Mouse (Mus musculus) heart, adult 2 months (tissue): Measurements from ENCODE around the gene Cxcr3. TPM values are rescaled to one million over a fixed set of nuclear protein-coding genes. Genes with fewer than 3 reads are reported as not detected.

Source experiments
- DNase-seq, 2 experiments: peaks; one replicate each; pipeline ENCODE4 v3.0.0; 2021
- H3K27ac ChIP-seq: fragments of 200-600 bp; 2 replicates; pipeline ENCODE4 v1.8.1; 2022
- H3K27me3 ChIP-seq: fragments of 200-500 bp; 2 replicates; pipeline ENCODE4 v1.6.1; 2012; ENCODE audit warnings: mild to moderate bottlenecking, low read length, inconsistent platforms, mixed read lengths; ENCODE audit not compliant: control insufficient read depth, insufficient read depth
- H3K36me3 ChIP-seq: fragments of 200-500 bp; 2 replicates; pipeline ENCODE4 v1.6.1; 2012; ENCODE audit warnings: low read length, inconsistent platforms; ENCODE audit not compliant: control insufficient read depth, insufficient read depth
- H3K4me1 ChIP-seq: fragments of 200-500 bp; 2 replicates; pipeline ENCODE4 v1.6.1; 2011; ENCODE audit warnings: low read length; ENCODE audit not compliant: control insufficient read depth, insufficient read depth
- H3K4me3 ChIP-seq: fragments of 200-600 bp; 2 replicates; pipeline ENCODE4 v1.8.1; 2022
- H3K79me2 ChIP-seq: fragments of 200-500 bp; replicated peaks from 2 replicates; pipeline ENCODE4 v1.6.1; 2012; ENCODE audit warnings: mild to moderate bottlenecking, inconsistent platforms, low read length, moderate library complexity, mixed read lengths; ENCODE audit not compliant: control insufficient read depth, insufficient read depth
- H3K9ac ChIP-seq: fragments of 200-500 bp; 2 replicates; pipeline ENCODE4 v1.6.1; 2012; ENCODE audit warnings: low read depth, mild to moderate bottlenecking, control low read depth, inconsistent platforms, low read length, mixed read lengths
- CTCF ChIP-seq: fragments of 200-600 bp; IDR thresholded peaks from 2 replicates; pipeline ENCODE4 v1.8.1; 2022; ENCODE audit warnings: antibody characterized with exemption, mild to moderate bottlenecking, moderate library complexity
- EP300 ChIP-seq: fragments of 200-500 bp; IDR thresholded peaks from 2 replicates; pipeline ENCODE4 v1.6.1; 2011; ENCODE audit warnings: low read depth, low read length, control low read depth; ENCODE audit not compliant: insufficient read depth
- POLR2A ChIP-seq: fragments of 200-500 bp; IDR thresholded peaks from 2 replicates; pipeline ENCODE4 v1.6.1; 2011; ENCODE audit warnings: mild to moderate bottlenecking, low read depth, low read length, control low read depth; ENCODE audit not compliant: insufficient read depth
- WGBS: fragments of 180-500 bp; shearing (Covaris S2); methylation state at CpG from one replicate; pipeline ENCODE4 v1.1.7; 2018; 5-methylcytosine and 5-hydroxymethylcytosine counted together
- intact Hi-C: fragments of 180-260 bp; cut with DNase I; formaldehyde crosslinking; loops from one replicate; pipeline ENCODE4 v1.15.1; 2025
- long read RNA-seq: library from polyadenylated mRNA; stranded (forward); transcript quantifications from one replicate; pipeline ENCODE4 v2.0.0, GENCODE M21; 2021
- polyA plus RNA-seq: library from polyadenylated mRNA; depleted of rRNA; stranded (reverse); fragments of >200 nt; gene quantifications from 2 replicates; pipeline ENCODE4 v1.2.3, GENCODE M21; 2012; rRNA removed
- total RNA-seq, 2 experiments: library from RNA; stranded (reverse); gene quantifications; 2 replicates each; pipeline ENCODE4 v1.2.3; 2021

Gene Cxcr3
- total RNA-seq: not detected
- polyA plus RNA-seq: 0.64 and 0.66 TPM in 2 replicates
- long read RNA-seq: 0 reads

DNA sequence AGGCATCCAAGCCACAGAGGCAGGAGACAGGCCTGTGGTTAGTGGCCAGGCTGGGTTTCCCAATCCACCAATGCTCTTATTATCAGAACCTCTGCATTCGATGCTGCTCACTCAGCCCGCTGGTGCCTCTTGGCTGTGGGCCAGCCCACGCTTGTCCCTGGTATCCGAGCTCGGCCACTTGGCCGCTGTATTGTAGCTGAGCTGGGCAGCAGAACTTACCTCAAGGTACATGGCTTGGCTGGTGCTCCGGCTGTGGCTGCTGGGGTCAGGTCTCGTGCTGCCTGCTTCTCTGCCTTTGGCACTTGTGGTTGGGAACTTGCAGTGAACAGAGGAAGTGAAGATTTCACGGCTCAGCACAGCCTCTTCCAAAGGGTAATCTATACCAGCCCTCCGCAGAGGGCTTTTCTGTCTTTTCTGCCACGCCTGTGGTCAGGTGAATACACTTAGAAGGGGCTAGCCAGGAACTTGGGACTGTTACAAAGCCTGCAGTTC is at the start of gene Cxcr3:
TSS of gene Cxcr3 (minus strand) at position 442 of the 492 bp plus-strand sequence.
- Histone ChIP-seq H3K79me2 (no peaks in the 10 kb centered on the region), H3K4me1 (peaks cover 1% of the 10 kb centered on the region), H3K4me3 (no peak within 1 kb of the TSS), H3K9ac (no peak within 1 kb of the TSS), H3K27ac (no peak within 1 kb of the TSS), H3K27me3 (no peaks in the 10 kb centered on the region), H3K36me3 (no peaks in the 10 kb centered on the region)
- DNase-seq: peak; percentile 41 to 50
- intact Hi-C loops: no loop called here
- WGBS: 35% methylated on average over 11 of the region's 11 CpGs
- TF ChIP-seq EP300 (no peak), POLR2A (no peak), CTCF (no peak)

- TF ChIP-seq POLR2A (no peak), CTCF (peak; percentile 89)
- Histone ChIP-seq H3K27me3 (no peaks in the 10 kb centered on the region), H3K4me3 (no peak overlapping the region), H3K27ac (no peak overlapping the region), H3K36me3 (no peaks in the 10 kb centered on the region), H3K4me1 (no peaks in the 10 kb centered on the region; the same call in 1 of the 2 replicates), H3K79me2 (no peaks in the 10 kb centered on the region), H3K9ac (no peak overlapping the region)
- intact Hi-C loops: loop anchor here (5.0 to 10.0 kb wide), 2 partner anchors 97 to 155 kb away; no protein-coding TSS in a partner anchor
- WGBS: 25% methylated on average over 5 of the region's 5 CpGs
- DNase-seq: peak; percentile 27 to 50
Observed at GRCm38 (mm10) chrX:101772035-101772434, 38.0 kb upstream of the Cxcr3 start.

DNA sequence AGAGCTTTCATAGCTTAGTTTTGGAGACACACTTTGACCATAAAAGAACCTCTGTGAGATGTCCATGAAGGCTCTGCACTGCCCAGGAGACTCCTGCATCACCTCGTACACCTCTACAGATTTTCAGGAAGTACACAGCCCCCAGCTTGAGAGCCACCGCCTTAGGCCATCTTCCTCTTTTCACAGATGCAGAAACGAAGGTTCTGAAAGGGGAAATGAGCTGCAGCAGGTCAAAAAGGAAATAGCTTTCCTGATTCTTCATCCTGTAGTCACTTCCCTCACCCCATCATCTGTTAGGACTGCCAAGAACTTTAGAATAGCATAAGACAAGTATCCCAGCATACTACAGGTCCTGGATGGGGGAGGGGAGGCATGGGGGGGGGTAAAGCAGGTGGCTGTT is 36.2 kb upstream of the Cxcr3 start:
- H3K9ac ChIP-seq: no peak overlapping the region
- no peaks in the 10 kb centered on the region for H3K79me2 ChIP-seq
- intact Hi-C loops: loop anchor here (5.0 to 10.0 kb wide), 2 partner anchors 96 to 153 kb away; no protein-coding TSS in a partner anchor
- H3K27me3 ChIP-seq: no peaks in the 10 kb centered on the region
- no peak overlapping the region for H3K27ac ChIP-seq
- no peak for DNase-seq
- TF ChIP-seq POLR2A (no peak), CTCF (no peak), EP300 (no peak)
- no peaks in the 10 kb centered on the region; the same call in 1 of the 2 replicates for H3K4me1 ChIP-seq
- no peak overlapping the region for H3K4me3 ChIP-seq
- H3K36me3 ChIP-seq: no peaks in the 10 kb centered on the region
- 42% methylated on average over 3 of the region's 3 CpGs for WGBS

DNA sequence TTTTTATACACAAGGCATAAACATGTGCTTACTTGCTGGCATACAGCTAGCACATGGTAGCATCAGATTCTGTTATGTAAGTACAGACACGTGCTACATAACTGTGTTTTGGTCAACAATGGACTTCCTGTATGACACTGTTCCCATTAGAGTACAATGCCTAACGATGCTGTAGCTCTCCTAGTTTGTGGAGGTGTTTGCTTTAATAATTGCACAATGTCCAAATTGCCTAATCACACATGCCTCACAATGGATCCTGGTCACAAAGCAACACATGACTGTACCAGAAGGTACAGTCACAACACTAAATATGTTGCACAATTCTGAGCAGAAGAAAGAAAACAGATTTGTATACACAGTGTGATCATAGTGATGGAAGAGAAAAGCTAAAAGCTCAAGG is 35.4 kb upstream of the Cxcr3 start:
- 45% methylated on average over 2 of the region's 2 CpGs for WGBS
- Histone ChIP-seq H3K9ac (no peak overlapping the region), H3K4me1 (no peaks in the 10 kb centered on the region; the same call in 1 of the 2 replicates), H3K79me2 (no peaks in the 10 kb centered on the region), H3K36me3 (no peaks in the 10 kb centered on the region), H3K27me3 (no peaks in the 10 kb centered on the region), H3K27ac (no peak overlapping the region), H3K4me3 (no peak overlapping the region)
- intact Hi-C loops: no loop called here
- no peak for DNase-seq
- TF ChIP-seq EP300: no peak

- WGBS: 58% methylated on average over 7 of the region's 7 CpGs
- TF ChIP-seq POLR2A (no peak), EP300 (no peak), CTCF (no peak)
- intact Hi-C loops: no loop called here
Observed at GRCm38 (mm10) chrX:101767280-101767679, 33.2 kb upstream of the Cxcr3 start.

GRCm38 (mm10) chrX:101765111-101765510 is 31.0 kb upstream of the Cxcr3 start:
- intact Hi-C loops: no loop called here
- H3K4me1 ChIP-seq: no peaks in the 10 kb centered on the region
- no peaks in the 10 kb centered on the region for H3K36me3 ChIP-seq
- no peak overlapping the region for H3K4me3 ChIP-seq
- no peak overlapping the region for H3K9ac ChIP-seq
- TF ChIP-seq POLR2A (no peak), EP300 (no peak), CTCF (no peak)
- H3K27me3 ChIP-seq: no peaks in the 10 kb centered on the region
- H3K27ac ChIP-seq: no peak overlapping the region
- H3K79me2 ChIP-seq: no peaks in the 10 kb centered on the region
- no peak for DNase-seq
- 64% methylated on average over 4 of the region's 4 CpGs for WGBS

More at GRCm38 (mm10) chrX:101767280-101767679, 33.2 kb upstream of the Cxcr3 start:
- H3K27ac ChIP-seq: no peak overlapping the region
- no peaks in the 10 kb centered on the region for H3K79me2 ChIP-seq
- H3K36me3 ChIP-seq: no peaks in the 10 kb centered on the region
- H3K4me3 ChIP-seq: no peak overlapping the region
- no peaks in the 10 kb centered on the region for H3K27me3 ChIP-seq
- H3K4me1 ChIP-seq: no peaks in the 10 kb centered on the region; the same call in 1 of the 2 replicates
- no peak overlapping the region for H3K9ac ChIP-seq
- DNase-seq: no peak
